Mouse (Mus musculus) brain, embryonic 14.5 days (tissue): ENCODE data around the gene Ganab.

Experiments used
- CTCF ChIP-seq: fragments of 200-500 bp; IDR thresholded peaks from 2 replicates; pipeline ENCODE4 v1.5.1; 2012; ENCODE audit warnings: inconsistent platforms, mild to moderate bottlenecking, moderate library complexity, borderline replicate concordance; ENCODE audit not compliant: insufficient read depth, insufficient read length; ENCODE audit errors: extremely low read depth
- POLR2A ChIP-seq: fragments of 200-500 bp; IDR thresholded peaks from 2 replicates; pipeline ENCODE4 v1.6.1; 2012; ENCODE audit warnings: mild to moderate bottlenecking, inconsistent platforms, borderline replicate concordance; ENCODE audit not compliant: poor library complexity, insufficient read depth, insufficient read length, severe bottlenecking; ENCODE audit errors: extremely low read depth

GRCm38 (mm10) chr19:8950190-8950589, 52.3 kb downstream of the Ganab start:
- no peak for TF ChIP-seq CTCF
- TF ChIP-seq POLR2A: no peak
